Mouse (Mus musculus): ENCODE measurements around the gene Atp8b2. TPM values are rescaled to one million over a fixed set of nuclear protein-coding genes. Genes with fewer than 3 reads are reported as not detected.

The Atp8b2 gene
- polyA plus RNA-seq, 2 experiments = 20.5 to 88.4 TPM

DNA sequence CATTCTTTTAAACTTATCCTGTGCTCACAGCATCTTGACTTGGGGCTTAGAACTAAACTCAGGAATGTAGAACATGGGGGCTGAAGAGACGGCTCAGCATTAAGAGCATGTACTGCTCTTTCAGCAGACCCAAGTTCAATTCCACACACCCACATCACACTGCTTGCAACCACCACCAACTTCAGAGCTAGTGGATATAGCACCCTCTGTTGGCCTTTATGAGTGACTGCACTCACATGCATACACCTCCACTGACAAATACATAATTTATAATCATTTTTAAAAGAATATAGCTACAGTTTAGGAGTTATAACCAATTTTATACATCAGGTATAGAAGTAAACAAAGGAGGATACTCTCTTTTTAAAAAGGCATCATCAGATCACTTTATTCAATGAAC is 36.9 kb downstream of the Atp8b2 start:
- ATAC-seq (ENCODE audit: low FRiP score, low read depth) (no peak), DNase-seq (ENCODE audit: low spot score) (no peak)
- no peaks in the 10 kb centered on the region for H3K9me3 ChIP-seq (ENCODE audit: control insufficient read depth, low read length)
- H3K36me3 ChIP-seq (ENCODE audit: control insufficient read depth, insufficient read depth, low read length) = no peaks in the 10 kb centered on the region
- H3K4me1 ChIP-seq (ENCODE audit: control insufficient read depth, insufficient read depth, low read length) = no peaks in the 10 kb centered on the region
- WGBS = 95% methylated on average over 1 of the region's 1 CpGs
- H3K9ac ChIP-seq (ENCODE audit: low read depth, low read length, severe bottlenecking) = no peak overlapping the region
- no peak overlapping the region for H3K4me3 ChIP-seq (replicated peaks; ENCODE audit: low read length)
- no peak overlapping the region for H3K4me2 ChIP-seq (replicated peaks; ENCODE audit: low read depth, low read length, severe bottlenecking)
- H3K27ac ChIP-seq (replicated peaks; ENCODE audit: low read depth, low read length) = no peak overlapping the region
- TF ChIP-seq POLR2A (IDR thresholded peaks at IDR 0.05; ENCODE audit: borderline replicate concordance, extremely low read depth, insufficient read depth, insufficient read length) = no peak
- H3K27me3 ChIP-seq (ENCODE audit: control insufficient read depth, insufficient read depth, low read length) = no peaks in the 10 kb centered on the region

DNA sequence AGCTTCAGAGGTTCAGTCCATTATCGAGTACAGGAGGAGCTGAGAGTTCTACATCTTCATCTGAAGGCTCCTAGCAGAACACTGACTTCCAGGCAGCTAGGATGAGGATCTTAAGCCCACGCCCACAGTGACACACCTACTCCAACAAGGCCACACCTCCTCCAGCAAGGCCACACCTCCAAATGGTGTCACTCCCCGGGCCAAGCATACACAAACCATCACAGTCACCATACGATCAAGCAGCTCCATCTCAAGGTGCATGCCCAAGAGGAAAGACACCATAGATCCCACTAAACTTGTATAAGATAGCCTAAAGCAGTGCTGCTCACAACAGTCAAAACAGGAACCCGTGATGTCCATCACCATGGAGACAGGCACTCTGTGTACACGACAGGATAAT is 42.6 kb downstream of the Atp8b2 start:
- Histone ChIP-seq H3K9ac (ENCODE audit: low read depth, low read length, severe bottlenecking) (no peak overlapping the region), H3K27me3 (ENCODE audit: control insufficient read depth, insufficient read depth, low read length) (no peaks in the 10 kb centered on the region), H3K9me3 (ENCODE audit: control insufficient read depth, low read length) (no peaks in the 10 kb centered on the region), H3K4me3 (replicated peaks; ENCODE audit: low read length) (no peak overlapping the region), H3K27ac (replicated peaks; ENCODE audit: low read depth, low read length) (no peak overlapping the region), H3K4me2 (replicated peaks; ENCODE audit: low read depth, low read length, severe bottlenecking) (no peak overlapping the region), H3K36me3 (ENCODE audit: control insufficient read depth, insufficient read depth, low read length) (no peaks in the 10 kb centered on the region), H3K4me1 (ENCODE audit: control insufficient read depth, insufficient read depth, low read length) (no peaks in the 10 kb centered on the region)
- 59% methylated on average over 6 of the region's 6 CpGs for WGBS
- no peak for TF ChIP-seq POLR2A (IDR thresholded peaks at IDR 0.05; ENCODE audit: borderline replicate concordance, extremely low read depth, insufficient read depth, insufficient read length)
- ATAC-seq (ENCODE audit: low FRiP score, low read depth) (no peak), DNase-seq (ENCODE audit: low spot score) (no peak)

DNA sequence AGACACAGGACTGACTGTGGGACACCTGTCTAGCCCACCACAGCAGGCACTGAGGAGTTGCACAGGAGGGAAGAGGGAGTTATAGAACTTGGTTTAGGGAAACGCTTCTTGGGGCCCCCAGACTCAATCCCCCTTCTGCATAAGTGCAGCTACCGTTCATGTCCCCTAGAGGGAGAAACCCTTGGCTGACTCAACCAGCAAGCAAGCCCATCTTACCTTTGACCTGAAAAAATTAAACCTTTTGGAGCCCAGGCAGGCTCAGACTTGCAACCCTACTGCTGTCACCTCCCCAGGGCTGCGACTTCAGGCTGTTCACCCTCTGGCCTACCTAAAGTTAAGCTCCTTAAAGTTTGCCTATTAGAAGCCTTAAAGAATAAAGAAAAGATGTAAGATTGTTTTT is 45.9 kb downstream of the Atp8b2 start:
- Histone ChIP-seq H3K36me3 (ENCODE audit: control insufficient read depth, insufficient read depth, low read length) (no peaks in the 10 kb centered on the region), H3K9me3 (ENCODE audit: control insufficient read depth, low read length) (no peaks in the 10 kb centered on the region), H3K4me2 (replicated peaks; ENCODE audit: low read depth, low read length, severe bottlenecking) (no peak overlapping the region), H3K4me3 (replicated peaks; ENCODE audit: low read length) (no peak overlapping the region), H3K4me1 (ENCODE audit: control insufficient read depth, insufficient read depth, low read length) (peaks cover 5% of the 10 kb centered on the region), H3K27me3 (ENCODE audit: control insufficient read depth, insufficient read depth, low read length) (peaks cover 23% of the 10 kb centered on the region), H3K9ac (ENCODE audit: low read depth, low read length, severe bottlenecking) (no peak overlapping the region), H3K27ac (replicated peaks; ENCODE audit: low read depth, low read length) (no peak overlapping the region)
- WGBS = 48% methylated on average over 3 of the region's 3 CpGs
- no peak for TF ChIP-seq POLR2A (IDR thresholded peaks at IDR 0.05; ENCODE audit: borderline replicate concordance, extremely low read depth, insufficient read depth, insufficient read length)
- ATAC-seq (ENCODE audit: low FRiP score, low read depth) (no peak), DNase-seq (ENCODE audit: low spot score) (no peak)

DNA sequence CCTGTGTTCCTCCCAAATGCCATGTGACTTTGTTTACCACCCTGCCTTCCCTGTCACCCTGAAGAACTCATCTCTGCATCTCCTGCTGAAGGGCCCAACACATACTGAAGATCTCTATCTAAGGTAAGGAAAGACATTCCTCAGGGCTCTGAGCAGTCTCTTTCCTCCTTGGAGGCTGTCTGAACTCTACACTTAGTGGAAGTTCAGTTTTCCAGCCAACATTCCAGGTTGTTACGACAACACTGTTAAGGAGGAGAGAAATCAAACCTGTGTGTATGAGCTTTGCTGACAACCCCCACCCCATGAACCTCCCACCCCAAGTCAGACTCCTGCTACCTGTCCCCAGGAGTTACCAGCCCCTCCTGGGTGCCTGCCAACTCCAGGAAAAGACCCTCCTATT is 46.7 kb downstream of the Atp8b2 start:
- ATAC-seq (ENCODE audit: low FRiP score, low read depth) = no peak
- WGBS = 40% methylated on average over 1 of the region's 1 CpGs
- peaks cover 5% of the 10 kb centered on the region for H3K4me1 ChIP-seq (ENCODE audit: control insufficient read depth, insufficient read depth, low read length)
- H3K4me2 ChIP-seq (replicated peaks; ENCODE audit: low read depth, low read length, severe bottlenecking) = no peak overlapping the region
- H3K27me3 ChIP-seq (ENCODE audit: control insufficient read depth, insufficient read depth, low read length) = peaks cover 25% of the 10 kb centered on the region
- DNase-seq (ENCODE audit: low spot score) = no peak
- no peak overlapping the region for H3K27ac ChIP-seq (replicated peaks; ENCODE audit: low read depth, low read length)
- H3K36me3 ChIP-seq (ENCODE audit: control insufficient read depth, insufficient read depth, low read length) = no peaks in the 10 kb centered on the region
- no peaks in the 10 kb centered on the region for H3K9me3 ChIP-seq (ENCODE audit: control insufficient read depth, low read length)
- no peak for TF ChIP-seq POLR2A (IDR thresholded peaks at IDR 0.05; ENCODE audit: borderline replicate concordance, extremely low read depth, insufficient read depth, insufficient read length)
- H3K4me3 ChIP-seq (replicated peaks; ENCODE audit: low read length) = no peak overlapping the region
- H3K9ac ChIP-seq (ENCODE audit: low read depth, low read length, severe bottlenecking) = no peak overlapping the region

DNA sequence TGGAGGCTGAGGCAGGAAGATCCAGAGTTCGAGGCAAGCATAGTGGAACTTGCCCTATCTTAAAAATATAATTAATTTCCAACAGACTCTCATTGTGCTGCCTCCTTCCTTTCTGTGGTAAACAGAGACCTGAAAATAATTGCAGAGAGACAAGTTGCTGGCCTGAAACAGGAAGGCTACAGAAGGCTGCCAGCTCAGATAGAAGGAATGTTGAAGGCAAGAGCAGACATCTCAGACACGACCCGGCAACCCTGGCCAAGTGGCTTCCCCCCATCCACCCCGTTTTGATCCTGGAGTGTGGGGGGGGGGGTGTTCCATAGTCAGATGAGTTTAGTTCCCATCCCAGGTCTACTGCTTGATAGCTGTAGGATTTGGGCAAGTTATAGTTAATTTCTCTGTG is 48.6 kb downstream of the Atp8b2 start:
- H3K4me3 ChIP-seq (replicated peaks; ENCODE audit: low read length) = no peak overlapping the region
- no peak overlapping the region for H3K9ac ChIP-seq (ENCODE audit: low read depth, low read length, severe bottlenecking)
- WGBS = 77% methylated on average over 4 of the region's 4 CpGs
- no peaks in the 10 kb centered on the region for H3K9me3 ChIP-seq (ENCODE audit: control insufficient read depth, low read length)
- no peaks in the 10 kb centered on the region for H3K36me3 ChIP-seq (ENCODE audit: control insufficient read depth, insufficient read depth, low read length)
- H3K4me1 ChIP-seq (ENCODE audit: control insufficient read depth, insufficient read depth, low read length) = peaks cover 5% of the 10 kb centered on the region
- no peak overlapping the region for H3K27ac ChIP-seq (replicated peaks; ENCODE audit: low read depth, low read length)
- TF ChIP-seq POLR2A (IDR thresholded peaks at IDR 0.05; ENCODE audit: borderline replicate concordance, extremely low read depth, insufficient read depth, insufficient read length) = no peak
- no peak for ATAC-seq (ENCODE audit: low FRiP score, low read depth)
- H3K27me3 ChIP-seq (ENCODE audit: control insufficient read depth, insufficient read depth, low read length) = peaks cover 25% of the 10 kb centered on the region
- H3K4me2 ChIP-seq (replicated peaks; ENCODE audit: low read depth, low read length, severe bottlenecking) = no peak overlapping the region
- DNase-seq (ENCODE audit: low spot score) = no peak
